Mouse (Mus musculus): ENCODE results near the gene Azin2.

- TF ChIP-seq POLR2A (IDR thresholded peaks at IDR 0.05; ENCODE audit: extremely low read depth, insufficient read depth, low read length) (no peak), CTCF (IDR thresholded peaks at IDR 0.05; ENCODE audit: extremely low read depth, insufficient read depth, low read length) (no peak)
These were observed 54.8 kb downstream of the Azin2 start for GRCm38 (mm10) chr4:128907238-128907968.

Measured in cortical plate, adult 2 months (tissue).